Mouse (Mus musculus): Measurements from ENCODE around the gene Xirp1.

GRCm38 (mm10) chr9:119998776-119999175, 24.6 kb downstream of the Xirp1 start:
- TF ChIP-seq CTCF (IDR thresholded peaks at IDR 0.05; ENCODE audit: extremely low read depth, insufficient read depth, low read length) (no peak), POLR2A (IDR thresholded peaks at IDR 0.05; ENCODE audit: extremely low read depth, insufficient read depth, low read length) (no peak)
